Mouse (Mus musculus) embryonic facial prominence, embryonic 14.5 days (tissue): ENCODE results near the gene Col1a1. TPM values are rescaled to one million over a fixed set of nuclear protein-coding genes. Genes with fewer than 3 reads are reported as not detected.
A peak's percentile ranks its signal among the peaks of the same experiment; 100 is the strongest.

Experiments
- ATAC-seq: fragments of 200-750 bp; cut with Nextera tagmentation; 2 replicates; pipeline ENCODE4 v1.8.0; 2017; ENCODE audit warnings: low read depth, moderate number of reproducible peaks, moderate TSS enrichment
- DNase-seq: peaks from one replicate; pipeline ENCODE4 v3.0.0-alpha.2; 2015; ENCODE audit warnings: low spot score
- H3K27ac ChIP-seq: fragments of 300-500 bp; sonication (generic); replicated peaks from 2 replicates; pipeline ENCODE4 v1.5.1; 2014; ENCODE audit warnings: low read depth, mild to moderate bottlenecking, low read length, moderate library complexity
- H3K27me3 ChIP-seq: fragments of 300-500 bp; sonication (generic); replicated peaks from 2 replicates; pipeline ENCODE4 v1.6.1; 2014; ENCODE audit warnings: low read length; ENCODE audit not compliant: control insufficient read depth, insufficient read depth
- H3K36me3 ChIP-seq: fragments of 300-500 bp; sonication (generic); 2 replicates; pipeline ENCODE4 v1.6.1; 2014; ENCODE audit warnings: low read length, mixed read lengths; ENCODE audit not compliant: control insufficient read depth, insufficient read depth
- H3K4me1 ChIP-seq: fragments of 300-500 bp; sonication (generic); 2 replicates; pipeline ENCODE4 v1.6.1; 2014; ENCODE audit warnings: antibody characterized with exemption, low read length; ENCODE audit not compliant: control insufficient read depth, insufficient read depth
- H3K4me2 ChIP-seq: fragments of 300-500 bp; sonication (generic); 2 replicates; pipeline ENCODE4 v1.6.1; 2014; ENCODE audit warnings: low read depth, mild to moderate bottlenecking, low read length, moderate library complexity, mixed read lengths
- H3K4me3 ChIP-seq: fragments of 300-500 bp; sonication (generic); 2 replicates; pipeline ENCODE4 v1.5.1; 2014; ENCODE audit warnings: low read depth, mild to moderate bottlenecking, low read length
- H3K9ac ChIP-seq: fragments of 300-500 bp; sonication (generic); 2 replicates; pipeline ENCODE4 v1.6.1; 2014; ENCODE audit warnings: low read depth, mild to moderate bottlenecking, low read length, moderate library complexity, mixed read lengths
- H3K9me3 ChIP-seq: fragments of 300-500 bp; sonication (generic); 2 replicates; pipeline ENCODE4 v1.6.1; 2016; ENCODE audit warnings: low read length; ENCODE audit not compliant: control insufficient read depth
- WGBS: fragments of 180-500 bp; shearing (Covaris S2); extraction: QIAGEN DNeasy Blood & Tissue Kit; methylation state at CpG from one replicate; pipeline ENCODE4 v1.1.7; 2014; 5-methylcytosine and 5-hydroxymethylcytosine counted together
- polyA plus RNA-seq: library from polyadenylated mRNA; unstranded; fragments of >200 nt; fragmentation: Nextera tagmentation; extraction: Ambion mirVana; gene quantifications from 2 replicates; pipeline ENCODE4 v1.2.1, GENCODE M21; 2014

Col1a1 gene
- polyA plus RNA-seq, 1 experiment from 2014 or later: 4,731 TPM

GRCm38 (mm10) chr11:94991641-94992479 is 55.8 kb downstream of the Col1a1 start:
- Histone ChIP-seq H3K9ac (peak overlapping the region; percentile 92), H3K4me1 (peaks cover 55% of the 10 kb centered on the region), H3K4me2 (peak overlapping the region; percentile 96), H3K9me3 (no peaks in the 10 kb centered on the region), H3K27me3 (no peaks in the 10 kb centered on the region), H3K4me3 (peak overlapping the region; percentile 91), H3K27ac (peak overlapping the region; percentile 94), H3K36me3 (peaks cover 7% of the 10 kb centered on the region)
- no peak for DNase-seq
- WGBS: under 1% methylated on average over 30 of the region's 99 CpGs
- no peak for ATAC-seq

DNA sequence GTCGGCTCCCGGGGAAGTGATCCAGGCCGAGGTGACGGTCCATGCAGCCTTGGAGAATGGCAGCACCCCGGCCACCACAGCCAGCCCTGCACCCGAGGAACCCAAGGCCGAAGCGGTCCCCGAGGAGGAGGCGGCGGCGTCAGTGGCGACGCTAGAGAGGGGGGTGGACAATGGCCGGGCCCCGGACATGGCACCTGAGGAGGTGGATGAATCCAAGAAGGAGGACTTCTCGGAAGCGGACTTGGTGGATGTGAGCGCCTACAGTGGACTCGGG is 56.4 kb downstream of the Col1a1 start:
- H3K9me3 ChIP-seq: no peaks in the 10 kb centered on the region

GRCm38 (mm10) chr11:94992754-94993606 is 57.0 kb downstream of the Col1a1 start:
- Histone ChIP-seq H3K27ac (0 out of 2 replicates have a peak overlapping the region, but pooled peaks have one; percentile 16), H3K9me3 (no peaks in the 10 kb centered on the region), H3K36me3 (peaks cover 18% of the 10 kb centered on the region), H3K27me3 (no peaks in the 10 kb centered on the region), H3K9ac (peak overlapping the region; percentile 92), H3K4me3 (peak overlapping the region; percentile 91), H3K4me2 (peak overlapping the region; percentile 96), H3K4me1 (peaks cover 52% of the 10 kb centered on the region)
- DNase-seq: peak; percentile 83
- WGBS: 1% methylated on average over 21 of the region's 22 CpGs
- peak; percentile 17; the same call in 1 of the 2 replicates for ATAC-seq

More for the DNA sequence above, 56.4 kb downstream of the Col1a1 start:
- H3K27ac ChIP-seq: 0 out of 2 replicates have a peak overlapping the region, but pooled peaks have one; percentile 16
- no peaks in the 10 kb centered on the region for H3K27me3 ChIP-seq
- under 1% methylated on average over 19 of the region's 20 CpGs for WGBS
- H3K9ac ChIP-seq: peak overlapping the region; percentile 92
- DNase-seq: no peak
- peak overlapping the region; percentile 96 for H3K4me2 ChIP-seq
- H3K4me3 ChIP-seq: peak overlapping the region; percentile 91
- peaks cover 55% of the 10 kb centered on the region for H3K4me1 ChIP-seq
- ATAC-seq: no peak
- H3K36me3 ChIP-seq: peaks cover 13% of the 10 kb centered on the region

DNA sequence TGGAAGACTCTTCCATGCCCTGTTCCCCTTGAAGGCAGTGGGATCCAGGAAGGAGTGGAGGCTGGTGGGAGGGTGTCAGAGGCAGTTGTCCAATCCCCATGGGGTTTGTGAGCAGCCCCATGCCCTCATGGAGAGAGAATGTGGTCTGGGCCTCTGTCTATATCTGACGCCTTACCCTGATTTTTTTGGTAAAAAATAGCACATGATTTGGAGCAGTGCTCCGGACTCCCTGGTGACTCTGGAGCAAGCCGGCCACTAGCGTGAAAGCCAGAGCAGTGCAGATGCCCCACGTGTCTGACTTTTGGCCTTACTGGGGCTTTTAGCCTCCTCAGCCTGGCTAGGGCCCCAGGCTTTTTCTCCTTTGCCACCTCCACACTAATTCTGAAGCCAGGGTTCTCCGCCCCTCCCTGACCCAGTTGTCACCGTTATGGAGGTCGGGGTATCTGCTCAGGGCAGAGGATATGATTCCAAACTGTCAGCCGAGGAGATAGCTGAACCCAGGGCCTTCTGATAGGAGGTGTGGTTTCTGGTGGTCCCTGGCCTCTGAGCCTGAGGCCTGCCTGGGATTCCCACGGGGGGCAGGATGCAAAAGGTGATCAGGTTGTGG is 58.3 kb downstream of the Col1a1 start:
- Histone ChIP-seq H3K4me1 (peaks cover 39% of the 10 kb centered on the region), H3K27ac (no peak overlapping the region)

DNA sequence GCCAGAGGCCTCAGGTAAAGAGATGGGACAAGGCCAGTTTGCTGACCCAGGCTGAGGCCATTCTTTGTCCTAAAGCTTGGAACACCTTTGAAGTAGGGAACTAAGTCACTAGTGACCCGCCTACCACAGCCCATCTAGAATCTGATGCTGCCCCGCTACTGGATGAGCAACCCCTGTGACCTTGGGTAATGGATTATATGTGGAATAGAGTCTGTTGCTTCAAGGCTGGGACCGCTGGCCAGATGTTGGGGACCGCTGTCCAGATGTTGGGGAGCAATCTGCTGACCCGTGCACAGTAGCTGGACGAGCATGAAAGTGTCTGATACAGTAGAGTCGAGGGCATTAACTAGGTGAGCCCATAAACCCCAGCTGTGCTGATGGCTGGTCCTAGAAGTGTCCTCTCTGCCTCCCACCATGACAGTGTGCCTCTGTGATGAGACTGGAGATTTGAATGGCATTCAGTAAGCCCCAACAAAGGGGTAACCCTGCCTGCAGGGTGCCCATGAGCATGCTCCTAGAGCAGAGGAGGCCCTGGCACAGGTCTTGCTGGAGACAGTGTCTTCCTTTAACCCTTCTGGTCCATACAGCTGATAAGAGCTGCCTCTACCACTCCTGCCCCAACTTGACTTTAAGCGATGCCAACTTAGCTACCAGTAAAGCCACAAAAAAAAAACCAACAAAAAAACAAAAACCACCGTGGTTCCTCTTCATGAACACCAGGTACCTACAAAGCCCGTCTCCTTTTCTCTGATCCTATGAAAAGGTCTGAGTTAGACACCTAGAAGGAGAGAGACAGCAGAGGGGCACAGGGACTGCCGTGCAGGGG is 59.1 kb downstream of the Col1a1 start:
- Histone ChIP-seq H3K9me3 (no peaks in the 10 kb centered on the region), H3K36me3 (peaks cover 40% of the 10 kb centered on the region), H3K27me3 (no peaks in the 10 kb centered on the region), H3K4me3 (peak overlapping the region; percentile 91), H3K4me2 (peak overlapping the region; percentile 96), H3K4me1 (peaks cover 34% of the 10 kb centered on the region), H3K27ac (no peak overlapping the region; the same call in 1 of the 2 replicates), H3K9ac (peak overlapping the region; percentile 92)
- no peak for ATAC-seq
- no peak for DNase-seq
- 86% methylated on average over 11 of the region's 11 CpGs for WGBS

More for the DNA sequence above, 58.3 kb downstream of the Col1a1 start:
- peak overlapping the region; percentile 92 for H3K9ac ChIP-seq
- no peaks in the 10 kb centered on the region for H3K27me3 ChIP-seq
- no peaks in the 10 kb centered on the region for H3K9me3 ChIP-seq
- DNase-seq (no peak), ATAC-seq (no peak)
- H3K4me2 ChIP-seq: peak overlapping the region; percentile 96
- WGBS: 46% methylated on average over 9 of the region's 10 CpGs
- peaks cover 32% of the 10 kb centered on the region for H3K36me3 ChIP-seq
- peak overlapping the region; percentile 91 for H3K4me3 ChIP-seq

DNA sequence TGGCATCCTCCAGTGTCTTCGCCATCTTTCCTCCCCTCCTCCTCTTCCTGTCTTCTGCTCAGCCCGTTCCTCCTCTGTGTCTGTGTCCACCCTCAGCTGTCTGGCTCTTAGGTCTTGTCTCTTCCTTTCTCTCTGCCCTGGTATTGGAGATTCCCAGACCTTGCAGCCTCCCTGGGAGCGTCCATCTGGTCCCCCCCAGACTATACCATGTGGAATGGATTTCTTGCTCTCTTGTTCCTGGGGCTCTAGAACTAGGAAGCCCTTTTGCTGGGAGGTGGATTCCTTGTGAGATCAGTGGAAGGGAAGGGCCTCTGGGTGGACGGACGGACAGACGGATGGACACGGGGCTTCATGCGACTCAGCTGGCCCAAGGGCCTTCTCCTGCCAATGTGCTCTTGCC is 60.1 kb downstream of the Col1a1 start:
- no peak overlapping the region for H3K9ac ChIP-seq
- DNase-seq: no peak
- no peaks in the 10 kb centered on the region for H3K9me3 ChIP-seq
- no peak for ATAC-seq
- peaks cover 49% of the 10 kb centered on the region for H3K36me3 ChIP-seq
- no peak overlapping the region for H3K4me3 ChIP-seq
- peaks cover 29% of the 10 kb centered on the region for H3K4me1 ChIP-seq
- H3K4me2 ChIP-seq: peak overlapping the region; percentile 96; the same call in 1 of the 2 replicates
- H3K27ac ChIP-seq: no peak overlapping the region
- WGBS: 80% methylated on average over 8 of the region's 8 CpGs
- no peaks in the 10 kb centered on the region for H3K27me3 ChIP-seq

DNA sequence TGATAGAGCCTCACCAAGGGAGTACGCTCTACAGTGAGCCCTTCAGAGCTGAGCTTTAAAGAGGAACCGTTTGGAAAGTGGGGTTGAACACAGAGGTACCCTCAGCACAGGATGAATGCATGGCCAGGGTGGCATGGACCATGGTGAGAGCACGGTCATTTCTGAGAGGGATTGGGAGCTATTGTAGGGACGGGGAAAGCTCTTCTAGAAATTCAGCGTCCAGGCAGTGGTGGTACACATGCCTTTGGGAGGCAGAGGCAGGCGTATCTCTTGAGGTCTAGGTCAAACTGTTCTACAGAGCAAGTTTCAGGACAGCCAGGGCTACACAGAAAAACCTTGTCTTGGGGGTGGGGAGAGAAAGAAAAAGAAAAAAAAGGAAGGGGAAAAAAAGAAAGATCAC is 61.0 kb downstream of the Col1a1 start:
- no peak overlapping the region for H3K9ac ChIP-seq
- H3K36me3 ChIP-seq: peaks cover 58% of the 10 kb centered on the region
- H3K27ac ChIP-seq: no peak overlapping the region
- no peak for DNase-seq
- H3K27me3 ChIP-seq: no peaks in the 10 kb centered on the region
- WGBS: 92% methylated on average over 6 of the region's 6 CpGs
- no peak overlapping the region for H3K4me3 ChIP-seq
- H3K4me2 ChIP-seq: no peak overlapping the region
- no peak for ATAC-seq
- H3K9me3 ChIP-seq: no peaks in the 10 kb centered on the region
- peaks cover 29% of the 10 kb centered on the region for H3K4me1 ChIP-seq

DNA sequence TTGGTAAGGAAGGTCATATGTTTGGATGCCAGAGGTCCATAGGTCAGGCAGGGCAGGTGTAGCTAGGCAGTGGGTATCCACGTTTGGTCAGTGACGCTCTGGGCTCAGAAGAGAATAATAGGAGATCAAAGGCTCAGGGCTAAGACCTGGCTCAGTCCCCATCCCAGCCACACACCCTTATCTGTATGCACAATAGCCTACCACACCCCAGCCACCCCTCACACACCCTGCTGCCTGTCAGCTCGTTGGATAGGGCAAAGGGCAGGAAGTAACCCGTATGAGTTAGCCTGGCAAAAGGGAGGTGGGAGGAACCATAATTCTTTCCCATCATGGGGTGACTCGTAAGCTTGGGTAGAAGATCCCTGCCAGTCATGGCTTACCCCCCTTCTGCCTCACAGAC is 61.6 kb downstream of the Col1a1 start:
- Histone ChIP-seq H3K36me3 (peaks cover 64% of the 10 kb centered on the region), H3K9me3 (no peaks in the 10 kb centered on the region), H3K4me3 (no peak overlapping the region), H3K27ac (no peak overlapping the region), H3K27me3 (no peaks in the 10 kb centered on the region), H3K4me2 (no peak overlapping the region), H3K9ac (no peak overlapping the region), H3K4me1 (peaks cover 29% of the 10 kb centered on the region)
- DNase-seq: no peak
- 80% methylated on average over 5 of the region's 5 CpGs for WGBS
- ATAC-seq: no peak
